Mouse (Mus musculus) thymus, adult 2 months (tissue): ENCODE results near the gene Itga5.

Source experiments
- CTCF ChIP-seq: fragments of 200-500 bp; IDR thresholded peaks from 2 replicates; pipeline ENCODE4 v1.5.1; 2012; ENCODE audit warnings: mild to moderate bottlenecking, control low read depth, low read length, moderate library complexity, borderline replicate concordance; ENCODE audit not compliant: control insufficient read depth, poor library complexity, insufficient read depth; ENCODE audit errors: extremely low read depth
- POLR2A ChIP-seq: fragments of 200-500 bp; IDR thresholded peaks from 2 replicates; pipeline ENCODE4 v1.6.1; 2012; ENCODE audit warnings: mild to moderate bottlenecking, low read length, control low read depth, moderate library complexity; ENCODE audit not compliant: control insufficient read depth, poor library complexity, insufficient read depth; ENCODE audit errors: extremely low read depth

DNA sequence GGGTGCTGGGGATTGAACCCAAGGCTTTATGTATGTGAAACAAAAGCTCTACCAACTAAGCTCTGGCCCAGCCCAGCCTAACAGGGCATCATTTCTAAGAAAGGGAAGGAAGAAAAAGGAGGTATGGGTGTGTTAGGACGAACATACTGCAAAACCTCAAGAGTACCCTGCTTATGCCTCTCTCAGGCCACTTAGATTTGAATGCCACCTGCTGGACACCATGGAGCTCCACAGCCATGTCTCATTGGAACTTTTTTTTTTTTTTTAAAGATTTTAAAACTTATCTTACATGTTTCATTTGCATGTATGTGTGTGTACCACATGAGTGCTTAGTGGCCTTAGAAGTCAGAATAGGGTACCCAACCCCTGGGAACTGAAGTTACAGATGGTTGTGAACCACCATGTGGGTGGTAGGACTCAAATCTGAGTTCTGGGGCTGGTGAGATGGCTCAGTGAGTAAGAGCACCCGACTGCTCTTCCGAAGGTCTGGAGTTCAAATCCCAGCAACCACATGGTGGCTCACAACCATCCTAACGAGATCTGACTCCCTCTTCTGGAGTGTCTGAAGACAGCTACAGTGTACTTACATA lies 22.1 kb upstream of the Itga5 start:
- TF ChIP-seq POLR2A (no peak), CTCF (no peak)
